Mouse (Mus musculus): ENCODE measurements around the gene 9630041A04Rik. TPM values are rescaled to one million over a fixed set of nuclear protein-coding genes. Genes with fewer than 3 reads are reported as not detected.
A peak's percentile ranks its signal among the peaks of the same experiment; 100 is the strongest.

Gene 9630041A04Rik
- polyA plus RNA-seq (2015; fragmentation: Nextera tagmentation; extraction: Ambion mirVana): 0.42 and 0.71 TPM in 2 replicates

- Histone ChIP-seq H3K27me3 (replicated peaks; ENCODE audit: control insufficient read depth, insufficient read depth, low read length) (no peaks in the 10 kb centered on the region), H3K27ac (ENCODE audit: low read length) (peak within 1 kb of the TSS; percentile 58; the same call in 1 of the 2 replicates), H3K9me3 (ENCODE audit: control insufficient read depth, low read length) (no peaks in the 10 kb centered on the region), H3K9ac (replicated peaks; ENCODE audit: low read depth, low read length) (no peak within 1 kb of the TSS), H3K4me3 (replicated peaks; ENCODE audit: low read length) (peak within 1 kb of the TSS; percentile 10; the same call in 1 of the 2 replicates), H3K36me3 (ENCODE audit: control insufficient read depth, insufficient read depth) (no peaks in the 10 kb centered on the region), H3K4me1 (replicated peaks; ENCODE audit: control insufficient read depth, insufficient read depth, low read length) (peaks cover 16% of the 10 kb centered on the region), H3K4me2 (ENCODE audit: low read length) (peak within 1 kb of the TSS; percentile 34)
- peak; percentile 32 for ATAC-seq
- WGBS: 65% methylated on average over 15 of the region's 15 CpGs
These were observed at the start of gene 9630041A04Rik for GRCm38 (mm10) chr9:101861596-101862471. Gene 9630041A04Rik, plus strand, starts transcription at chr9:101861841.

- Histone ChIP-seq H3K9me3 (ENCODE audit: control insufficient read depth, low read length) (no peaks in the 10 kb centered on the region), H3K27ac (ENCODE audit: low read length) (no peak overlapping the region), H3K4me3 (replicated peaks; ENCODE audit: low read length) (no peak overlapping the region), H3K9ac (replicated peaks; ENCODE audit: low read depth, low read length) (no peak overlapping the region), H3K36me3 (ENCODE audit: control insufficient read depth, insufficient read depth) (no peaks in the 10 kb centered on the region), H3K27me3 (replicated peaks; ENCODE audit: control insufficient read depth, insufficient read depth, low read length) (no peaks in the 10 kb centered on the region), H3K4me1 (replicated peaks; ENCODE audit: control insufficient read depth, insufficient read depth, low read length) (peaks cover 3% of the 10 kb centered on the region), H3K4me2 (ENCODE audit: low read length) (no peak overlapping the region)
- 16% methylated on average over 7 of the region's 7 CpGs for WGBS
- peak; percentile 23; the same call in 1 of the 2 replicates for ATAC-seq
These were observed 37.7 kb upstream of the 9630041A04Rik start for GRCm38 (mm10) chr9:101823896-101824295.

DNA sequence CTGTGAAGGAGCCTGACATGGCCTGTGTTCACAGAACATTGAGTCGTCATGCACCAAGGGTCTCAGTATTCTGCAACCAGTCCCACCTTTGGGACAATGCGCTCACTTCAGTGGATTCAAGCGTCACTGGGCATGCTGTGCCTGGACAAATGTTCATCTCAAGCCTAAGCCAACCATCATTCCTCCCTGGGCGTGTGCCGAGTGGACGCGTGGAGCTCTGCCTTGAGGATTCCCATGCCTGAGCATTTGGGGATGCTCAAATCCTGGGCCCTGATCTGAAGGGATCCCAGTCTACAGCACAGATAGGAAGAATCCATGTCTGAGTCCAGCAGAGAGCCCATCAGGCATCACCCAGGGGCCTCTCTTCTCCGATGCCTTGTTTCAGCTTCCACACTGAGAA is 36.0 kb upstream of the 9630041A04Rik start:
- Histone ChIP-seq H3K27ac (ENCODE audit: low read length) (no peak overlapping the region), H3K4me1 (replicated peaks; ENCODE audit: control insufficient read depth, insufficient read depth, low read length) (peaks cover 3% of the 10 kb centered on the region), H3K4me2 (ENCODE audit: low read length) (no peak overlapping the region), H3K27me3 (replicated peaks; ENCODE audit: control insufficient read depth, insufficient read depth, low read length) (no peaks in the 10 kb centered on the region), H3K9ac (replicated peaks; ENCODE audit: low read depth, low read length) (no peak overlapping the region), H3K4me3 (replicated peaks; ENCODE audit: low read length) (no peak overlapping the region), H3K9me3 (ENCODE audit: control insufficient read depth, low read length) (no peaks in the 10 kb centered on the region), H3K36me3 (ENCODE audit: control insufficient read depth, insufficient read depth) (no peaks in the 10 kb centered on the region)
- WGBS: 95% methylated on average over 8 of the region's 8 CpGs
- ATAC-seq: no peak

DNA sequence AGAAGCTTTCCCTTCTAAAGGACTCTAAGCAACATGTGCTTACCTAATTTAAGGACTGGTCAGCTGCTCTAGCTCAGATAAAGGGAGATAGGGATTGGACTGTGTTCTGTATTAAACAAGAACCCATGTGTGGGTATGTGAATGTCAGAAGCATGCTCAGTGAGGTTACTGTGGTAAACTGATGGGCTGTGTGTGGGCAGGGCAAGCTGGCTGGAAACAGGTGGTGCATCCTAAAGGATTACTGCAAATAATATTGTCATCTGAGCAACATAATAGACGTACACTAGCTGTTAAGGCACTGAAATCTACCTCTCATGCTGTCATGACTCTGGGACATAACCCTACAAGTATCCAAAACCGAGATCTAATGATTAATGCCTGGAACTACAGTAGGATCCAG is 28.0 kb upstream of the 9630041A04Rik start:
- Histone ChIP-seq H3K4me2 (ENCODE audit: low read length) (no peak overlapping the region), H3K9ac (replicated peaks; ENCODE audit: low read depth, low read length) (no peak overlapping the region), H3K27ac (ENCODE audit: low read length) (no peak overlapping the region), H3K27me3 (replicated peaks; ENCODE audit: control insufficient read depth, insufficient read depth, low read length) (no peaks in the 10 kb centered on the region), H3K4me1 (replicated peaks; ENCODE audit: control insufficient read depth, insufficient read depth, low read length) (no peaks in the 10 kb centered on the region), H3K36me3 (ENCODE audit: control insufficient read depth, insufficient read depth) (no peaks in the 10 kb centered on the region), H3K9me3 (ENCODE audit: control insufficient read depth, low read length) (no peaks in the 10 kb centered on the region), H3K4me3 (replicated peaks; ENCODE audit: low read length) (no peak overlapping the region)
- WGBS: 83% methylated on average over 2 of the region's 2 CpGs
- no peak for ATAC-seq

- no peak for ATAC-seq
- H3K27ac ChIP-seq (ENCODE audit: low read length): no peak overlapping the region
- WGBS: 90% methylated on average over 11 of the region's 11 CpGs
- no peak overlapping the region for H3K4me2 ChIP-seq (ENCODE audit: low read length)
- no peaks in the 10 kb centered on the region for H3K27me3 ChIP-seq (replicated peaks; ENCODE audit: control insufficient read depth, insufficient read depth, low read length)
- H3K9me3 ChIP-seq (ENCODE audit: control insufficient read depth, low read length): no peaks in the 10 kb centered on the region
- H3K36me3 ChIP-seq (ENCODE audit: control insufficient read depth, insufficient read depth): no peaks in the 10 kb centered on the region
- H3K4me3 ChIP-seq (replicated peaks; ENCODE audit: low read length): no peak overlapping the region
- H3K9ac ChIP-seq (replicated peaks; ENCODE audit: low read depth, low read length): no peak overlapping the region
- H3K4me1 ChIP-seq (replicated peaks; ENCODE audit: control insufficient read depth, insufficient read depth, low read length): no peaks in the 10 kb centered on the region; the same call in 1 of the 2 replicates
These were observed 20.5 kb upstream of the 9630041A04Rik start for GRCm38 (mm10) chr9:101841101-101841500.

DNA sequence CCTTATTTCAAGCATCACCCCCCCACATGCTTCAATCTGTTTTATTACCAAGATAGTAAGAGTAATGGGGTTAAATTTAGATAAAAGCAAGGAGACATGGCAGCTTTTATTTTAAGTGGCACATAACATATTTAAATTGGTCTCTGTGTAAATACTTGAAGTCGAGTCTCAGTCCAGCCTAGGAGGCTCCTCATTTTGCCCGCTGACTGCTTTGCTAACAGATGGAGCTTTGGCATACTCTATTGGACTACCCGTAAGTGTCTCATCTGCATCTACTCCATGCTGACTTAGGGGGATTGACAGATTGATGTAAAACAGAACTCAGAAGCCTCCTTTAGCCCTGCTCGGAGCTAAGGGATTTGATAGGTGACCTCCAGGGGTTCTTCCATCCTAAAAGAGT is 17.7 kb upstream of the 9630041A04Rik start:
- Histone ChIP-seq H3K9me3 (ENCODE audit: control insufficient read depth, low read length) (no peaks in the 10 kb centered on the region), H3K9ac (replicated peaks; ENCODE audit: low read depth, low read length) (no peak overlapping the region), H3K36me3 (ENCODE audit: control insufficient read depth, insufficient read depth) (no peaks in the 10 kb centered on the region), H3K4me3 (replicated peaks; ENCODE audit: low read length) (no peak overlapping the region), H3K4me2 (ENCODE audit: low read length) (no peak overlapping the region), H3K27me3 (replicated peaks; ENCODE audit: control insufficient read depth, insufficient read depth, low read length) (no peaks in the 10 kb centered on the region), H3K4me1 (replicated peaks; ENCODE audit: control insufficient read depth, insufficient read depth, low read length) (no peaks in the 10 kb centered on the region; the same call in 1 of the 2 replicates), H3K27ac (ENCODE audit: low read length) (no peak overlapping the region)
- 62% methylated on average over 4 of the region's 4 CpGs for WGBS
- ATAC-seq: no peak

GRCm38 (mm10) chr9:101845691-101846090 is 15.9 kb upstream of the 9630041A04Rik start:
- Histone ChIP-seq H3K4me2 (ENCODE audit: low read length) (no peak overlapping the region), H3K27ac (ENCODE audit: low read length) (no peak overlapping the region), H3K36me3 (ENCODE audit: control insufficient read depth, insufficient read depth) (no peaks in the 10 kb centered on the region), H3K27me3 (replicated peaks; ENCODE audit: control insufficient read depth, insufficient read depth, low read length) (no peaks in the 10 kb centered on the region), H3K9ac (replicated peaks; ENCODE audit: low read depth, low read length) (no peak overlapping the region), H3K4me3 (replicated peaks; ENCODE audit: low read length) (no peak overlapping the region), H3K9me3 (ENCODE audit: control insufficient read depth, low read length) (no peaks in the 10 kb centered on the region), H3K4me1 (replicated peaks; ENCODE audit: control insufficient read depth, insufficient read depth, low read length) (no peaks in the 10 kb centered on the region; the same call in 1 of the 2 replicates)
- 84% methylated on average over 6 of the region's 6 CpGs for WGBS
- no peak for ATAC-seq

DNA sequence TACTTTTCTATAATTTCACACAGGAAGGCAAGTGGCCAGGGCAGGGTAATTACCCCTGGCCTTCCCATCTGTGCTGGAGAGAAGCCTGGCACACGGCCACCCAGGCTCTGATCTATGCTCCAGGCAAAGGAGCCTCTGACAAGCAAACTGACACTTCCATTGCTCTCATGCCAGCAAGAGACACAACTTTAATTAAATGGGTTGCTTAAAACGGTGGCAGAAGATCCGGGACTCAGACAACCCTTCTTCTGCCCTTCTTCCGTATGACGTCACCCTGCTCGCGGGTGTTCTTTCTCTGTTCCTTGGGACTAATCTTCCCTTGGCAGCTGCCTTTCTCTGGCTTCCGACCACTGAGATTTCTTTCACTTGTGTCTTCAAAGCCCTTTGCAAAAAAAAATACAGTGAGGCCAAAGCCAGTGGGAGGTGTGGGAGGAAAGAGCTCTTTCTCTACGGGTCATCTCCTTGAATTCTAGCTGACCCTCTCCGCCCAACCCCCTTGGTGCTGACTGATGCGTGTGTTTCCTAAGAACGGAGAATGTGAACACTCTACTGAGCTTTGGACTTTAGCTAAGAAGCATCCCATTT is 932 bp downstream of the 9630041A04Rik start:
- H3K9ac ChIP-seq (replicated peaks; ENCODE audit: low read depth, low read length): no peak overlapping the region
- H3K27ac ChIP-seq (ENCODE audit: low read length): 0 out of 2 replicates have a peak overlapping the region, but pooled peaks have one; percentile 58
- H3K4me2 ChIP-seq (ENCODE audit: low read length): peak overlapping the region; percentile 34
- 18% methylated on average over 12 of the region's 12 CpGs for WGBS
- H3K36me3 ChIP-seq (ENCODE audit: control insufficient read depth, insufficient read depth): no peaks in the 10 kb centered on the region
- no peaks in the 10 kb centered on the region for H3K9me3 ChIP-seq (ENCODE audit: control insufficient read depth, low read length)
- H3K4me1 ChIP-seq (replicated peaks; ENCODE audit: control insufficient read depth, insufficient read depth, low read length): peaks cover 16% of the 10 kb centered on the region
- ATAC-seq: peak; percentile 81
- no peaks in the 10 kb centered on the region for H3K27me3 ChIP-seq (replicated peaks; ENCODE audit: control insufficient read depth, insufficient read depth, low read length)
- peak overlapping the region; percentile 10; the same call in 1 of the 2 replicates for H3K4me3 ChIP-seq (replicated peaks; ENCODE audit: low read length)

GRCm38 (mm10) chr9:101863130-101863529 is 1.5 kb downstream of the 9630041A04Rik start:
- 62% methylated on average over 5 of the region's 5 CpGs for whole genome bisulfite sequencing
- H3K27ac ChIP-seq (ENCODE audit: low read length): no peak overlapping the region
- peak; percentile 24; the same call in 1 of the 2 replicates for ATAC-seq

More at GRCm38 (mm10) chr9:101863130-101863529, 1.5 kb downstream of the 9630041A04Rik start:
- no peaks in the 10 kb centered on the region for H3K27me3 ChIP-seq (replicated peaks; ENCODE audit: control insufficient read depth, insufficient read depth, low read length)
- H3K9me3 ChIP-seq (ENCODE audit: control insufficient read depth, low read length): no peaks in the 10 kb centered on the region
- no peak overlapping the region for H3K4me3 ChIP-seq (replicated peaks; ENCODE audit: low read length)
- no peaks in the 10 kb centered on the region for H3K36me3 ChIP-seq (ENCODE audit: control insufficient read depth, insufficient read depth)
- H3K4me2 ChIP-seq (ENCODE audit: low read length): peak overlapping the region; percentile 34
- H3K9ac ChIP-seq (replicated peaks; ENCODE audit: low read depth, low read length): no peak overlapping the region
- peaks cover 16% of the 10 kb centered on the region for H3K4me1 ChIP-seq (replicated peaks; ENCODE audit: control insufficient read depth, insufficient read depth, low read length)
